Mouse (Mus musculus) stomach, embryonic 15.5 days (tissue): Measurements from ENCODE around the gene Gm21773. TPM values are rescaled to one million over a fixed set of nuclear protein-coding genes. Genes with fewer than 3 reads are reported as not detected.
"Not testable (repeated sequence)": the region's sequence is repeated elsewhere in the genome, so short reads cannot be mapped to it uniquely, and the experiment has no call there.

ENCODE experiments used
- ATAC-seq: fragments of 200-750 bp; cut with Nextera tagmentation; 2 replicates; pipeline ENCODE4 v1.8.0; 2017; ENCODE audit warnings: low read depth, moderate number of reproducible peaks, moderate TSS enrichment; ENCODE audit not compliant: insufficient read depth, low FRiP score
- H3K27ac ChIP-seq: fragments of 300-500 bp; sonication (generic); 2 replicates; pipeline ENCODE4 v1.5.1; 2015; ENCODE audit warnings: mild to moderate bottlenecking, inconsistent platforms
- H3K27me3 ChIP-seq: fragments of 300-500 bp; sonication (generic); replicated peaks from 2 replicates; pipeline ENCODE4 v1.6.1; 2015; ENCODE audit warnings: inconsistent platforms
- H3K36me3 ChIP-seq: fragments of 300-500 bp; sonication (generic); 2 replicates; pipeline ENCODE4 v1.6.1; 2015; ENCODE audit warnings: inconsistent platforms
- H3K4me1 ChIP-seq: fragments of 300-500 bp; sonication (generic); 2 replicates; pipeline ENCODE4 v1.6.1; 2015; ENCODE audit warnings: inconsistent platforms
- H3K4me2 ChIP-seq: fragments of 300-500 bp; sonication (generic); 2 replicates; pipeline ENCODE4 v1.6.1; 2015; ENCODE audit warnings: mild to moderate bottlenecking, inconsistent platforms
- H3K4me3 ChIP-seq: fragments of 300-500 bp; sonication (generic); replicated peaks from 2 replicates; pipeline ENCODE4 v1.5.1; 2015; ENCODE audit warnings: inconsistent platforms
- H3K9ac ChIP-seq: fragments of 300-500 bp; sonication (generic); 2 replicates; pipeline ENCODE4 v1.6.1; 2015; ENCODE audit warnings: inconsistent platforms
- H3K9me3 ChIP-seq: fragments of 300-500 bp; sonication (generic); 2 replicates; pipeline ENCODE4 v1.6.1; 2016; ENCODE audit warnings: inconsistent platforms
- WGBS: fragments of 180-500 bp; shearing (Covaris S2); methylation state at CpG from one replicate; pipeline ENCODE4 v1.1.7; 2015; 5-methylcytosine and 5-hydroxymethylcytosine counted together
- polyA plus RNA-seq: library from polyadenylated mRNA; unstranded; fragments of >200 nt; fragmentation: Nextera tagmentation; extraction: Ambion mirVana; gene quantifications from 2 replicates; pipeline ENCODE4 v1.2.1, GENCODE M21; 2015

The Gm21773 gene
- not detected in 2 replicates for polyA plus RNA-seq

GRCm38 (mm10) chrY:25309260-25309659 is at the start of gene Gm21773:
TSS of gene Gm21773 (minus strand) at chrY:25309360.
- not testable (repeated sequence) for H3K4me2 ChIP-seq, H3K9me3 ChIP-seq, H3K27me3 ChIP-seq, H3K36me3 ChIP-seq, H3K9ac ChIP-seq, H3K4me1 ChIP-seq, H3K4me3 ChIP-seq, H3K27ac ChIP-seq, ATAC-seq
- WGBS: no CpG with 5 or more reads among the region's 2 CpGs
